Mouse (Mus musculus) small intestine, adult 2 months (tissue): ENCODE results near the gene Nup107.

Experiments
- CTCF ChIP-seq: fragments of 200-500 bp; IDR thresholded peaks from 2 replicates; pipeline ENCODE4 v1.5.1; 2012; ENCODE audit warnings: low read depth, mild to moderate bottlenecking, control low read depth, inconsistent platforms, low read length, moderate library complexity, mixed read lengths; ENCODE audit not compliant: insufficient replicate concordance, insufficient read length; ENCODE audit errors: extremely low read depth
- POLR2A ChIP-seq: fragments of 200-500 bp; IDR thresholded peaks from 2 replicates; pipeline ENCODE4 v1.6.1; 2012; ENCODE audit warnings: low read depth, mild to moderate bottlenecking, control low read depth, inconsistent platforms, low read length, moderate library complexity

DNA sequence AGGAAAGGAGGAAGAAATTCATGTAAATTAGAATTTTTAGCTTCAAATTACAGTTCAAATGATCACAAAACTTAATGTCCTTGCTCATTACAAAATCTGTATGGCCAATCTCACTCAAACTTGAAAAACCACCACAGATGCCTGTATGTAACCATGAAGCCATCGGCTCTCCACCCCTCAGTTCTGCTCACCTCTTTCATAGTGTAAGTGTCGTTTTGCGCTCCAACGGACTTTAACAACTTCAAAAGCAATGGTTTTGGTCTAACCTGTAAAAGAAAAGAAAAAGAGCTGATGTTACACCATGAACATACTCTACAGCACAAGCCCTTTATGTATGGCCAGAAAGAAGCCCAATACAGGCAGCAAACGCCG is 87.6 kb downstream of the Nup107 start:
- TF ChIP-seq POLR2A (no peak), CTCF (no peak)
